Mouse (Mus musculus) lung, postnatal 4 days (tissue): ENCODE measurements around the gene Dnttip2.

ENCODE experiments used
- DNase-seq, 2 experiments: peaks; one replicate each; pipeline ENCODE4 v3.0.0; 2021

Dnttip2 gene

DNA sequence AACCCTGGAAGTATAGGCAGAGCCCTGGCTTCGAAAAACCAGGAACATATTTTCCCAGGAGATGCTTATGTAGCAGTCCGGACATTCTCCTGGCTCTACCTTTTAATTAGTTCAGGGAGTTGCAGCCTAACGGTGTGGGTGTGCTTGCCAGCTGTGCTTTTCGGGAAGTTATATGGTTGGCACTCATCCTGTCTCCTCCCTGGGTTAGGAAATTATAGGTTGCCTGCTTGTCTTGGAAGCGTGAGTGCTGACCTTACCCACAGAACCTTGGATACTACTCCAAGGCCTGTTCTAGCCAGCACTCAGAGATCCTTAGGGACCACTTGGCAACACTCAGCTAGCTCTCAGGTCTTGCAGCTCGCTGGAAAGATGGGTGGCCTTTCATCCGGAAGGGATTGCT lies 59.7 kb downstream of the Dnttip2 start:
- peak; percentile 22 to 34 for DNase-seq

DNA sequence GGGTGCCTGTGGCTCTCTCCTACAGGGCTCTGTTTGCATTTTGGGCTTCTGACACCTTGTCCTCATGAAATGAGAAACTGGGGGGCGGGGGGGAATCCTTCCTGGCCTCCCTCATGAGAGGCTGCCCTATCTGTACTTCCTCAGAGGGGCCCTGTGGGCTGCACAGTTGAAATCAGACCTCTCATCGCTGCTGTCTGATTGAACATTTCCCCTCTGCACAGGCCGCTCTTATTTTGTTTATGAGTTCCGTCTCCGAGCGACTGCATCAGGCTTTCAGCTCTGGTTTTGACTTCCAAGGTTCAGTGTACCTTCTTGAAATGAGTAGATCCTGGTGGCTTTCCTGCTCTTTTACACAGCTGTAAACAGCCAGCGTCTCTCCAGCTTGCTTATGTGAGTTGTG lies 60.2 kb downstream of the Dnttip2 start:
- DNase-seq, result no peak
